Mouse (Mus musculus) gastrocnemius, adult 18-20 months (tissue): ENCODE results near the gene Ddx54. TPM values are rescaled to one million over a fixed set of nuclear protein-coding genes. Genes with fewer than 3 reads are reported as not detected.

Experiments used
- DNase-seq: peaks from one replicate; pipeline ENCODE4 v3.0.0; 2021; ENCODE audit warnings: low spot score
- total RNA-seq, 2 experiments: library from RNA; stranded (reverse); gene quantifications; 2 replicates each; pipeline ENCODE4 v1.2.3; 2021

The Ddx54 gene
- total RNA-seq, 2 experiments from 2014 or later, result 15.8 to 15.9 TPM

DNA sequence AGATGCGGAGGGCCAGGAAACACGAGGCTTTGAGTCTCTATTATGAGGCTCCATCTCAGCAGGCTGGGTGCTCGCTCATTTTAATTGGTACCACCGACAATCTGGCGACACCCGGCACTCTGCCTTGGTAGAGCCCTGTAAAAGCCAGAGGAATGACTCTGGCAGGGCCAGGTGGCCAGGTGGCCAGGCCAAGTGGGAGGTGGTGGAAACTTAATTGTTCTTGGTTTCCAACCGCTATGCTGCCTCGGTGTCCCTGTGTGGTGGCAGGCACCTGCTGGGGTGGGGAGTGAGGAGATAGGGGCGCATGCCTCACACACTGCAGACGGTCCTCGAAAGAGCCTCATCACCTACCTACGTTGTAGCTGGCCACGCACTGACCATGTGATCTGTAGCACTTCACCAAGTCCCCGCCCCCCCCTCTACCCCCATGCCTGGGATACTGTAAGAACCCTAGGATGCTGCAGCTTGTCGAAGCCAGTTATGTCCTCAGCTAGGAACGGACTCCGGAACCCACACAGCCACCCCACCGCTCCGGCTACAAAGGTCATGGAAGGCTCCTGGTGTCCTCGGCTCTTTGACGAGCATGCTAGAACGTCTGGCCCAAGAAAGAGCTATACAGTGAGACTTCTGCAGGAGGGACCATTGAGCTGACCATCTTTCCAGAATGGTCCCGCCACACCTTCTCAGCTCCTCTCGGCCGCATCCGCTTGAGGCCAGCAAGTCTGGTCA lies 32.5 kb upstream of the Ddx54 start:
- no peak for DNase-seq

DNA sequence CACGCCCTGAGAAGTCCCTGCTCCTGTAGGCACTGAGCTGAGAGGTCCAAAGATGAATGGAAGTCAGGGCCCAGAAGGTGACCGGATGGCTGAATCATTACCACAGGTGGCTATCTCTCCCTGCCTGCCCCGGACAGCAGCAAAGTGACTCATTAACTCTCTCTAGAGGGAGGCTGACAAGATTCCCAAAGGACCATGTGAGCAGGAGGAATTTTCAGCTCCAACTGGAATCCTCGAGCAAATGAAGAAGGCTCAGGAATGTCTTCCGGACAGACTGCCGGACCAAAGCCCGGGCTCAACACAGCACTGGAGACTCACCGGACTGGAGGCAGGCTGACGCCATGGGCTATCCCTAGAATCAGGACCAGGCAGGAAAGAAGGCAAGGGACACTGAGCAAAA lies 30.5 kb upstream of the Ddx54 start:
- no peak for DNase-seq

DNA sequence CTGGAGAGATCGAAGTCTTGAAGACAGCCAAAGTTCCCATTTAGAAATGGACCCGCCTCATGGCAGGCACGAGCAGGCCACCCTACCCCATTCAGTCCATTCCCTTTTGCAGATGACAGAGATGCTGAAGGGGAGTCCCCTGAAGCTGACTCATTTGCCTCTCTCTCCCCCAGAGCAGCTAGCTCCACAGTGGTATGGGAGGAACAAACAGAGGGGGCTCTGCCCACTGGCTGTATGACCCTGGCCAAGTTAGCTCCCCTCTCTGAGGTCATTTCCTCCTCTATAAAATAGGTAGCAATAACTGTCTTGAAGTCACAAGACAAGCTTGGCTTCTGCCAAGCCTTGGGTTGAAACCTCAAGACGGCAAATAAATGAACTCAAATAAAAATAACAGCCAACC lies 29.0 kb upstream of the Ddx54 start:
- no peak for DNase-seq

DNA sequence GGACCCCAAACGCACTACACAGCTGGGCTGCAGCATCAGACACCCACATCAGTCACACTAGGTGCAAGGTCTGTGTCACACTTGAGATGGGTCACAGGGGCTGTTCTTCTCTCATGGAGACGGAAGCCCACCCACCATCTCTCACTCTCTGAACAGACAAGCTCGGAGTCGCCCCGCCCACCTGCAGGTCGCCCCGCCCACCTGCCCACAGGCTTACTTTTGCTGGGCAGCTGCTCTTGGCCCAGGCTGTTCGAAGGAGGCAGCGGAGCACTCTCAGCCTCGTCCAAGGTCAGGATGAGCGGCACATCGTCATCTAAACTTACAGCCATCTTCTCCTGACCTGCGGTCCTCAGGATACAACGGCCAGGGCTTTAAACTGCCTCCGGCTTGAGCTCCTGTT lies 27.6 kb upstream of the Ddx54 start:
- DNase-seq, result no peak

DNA sequence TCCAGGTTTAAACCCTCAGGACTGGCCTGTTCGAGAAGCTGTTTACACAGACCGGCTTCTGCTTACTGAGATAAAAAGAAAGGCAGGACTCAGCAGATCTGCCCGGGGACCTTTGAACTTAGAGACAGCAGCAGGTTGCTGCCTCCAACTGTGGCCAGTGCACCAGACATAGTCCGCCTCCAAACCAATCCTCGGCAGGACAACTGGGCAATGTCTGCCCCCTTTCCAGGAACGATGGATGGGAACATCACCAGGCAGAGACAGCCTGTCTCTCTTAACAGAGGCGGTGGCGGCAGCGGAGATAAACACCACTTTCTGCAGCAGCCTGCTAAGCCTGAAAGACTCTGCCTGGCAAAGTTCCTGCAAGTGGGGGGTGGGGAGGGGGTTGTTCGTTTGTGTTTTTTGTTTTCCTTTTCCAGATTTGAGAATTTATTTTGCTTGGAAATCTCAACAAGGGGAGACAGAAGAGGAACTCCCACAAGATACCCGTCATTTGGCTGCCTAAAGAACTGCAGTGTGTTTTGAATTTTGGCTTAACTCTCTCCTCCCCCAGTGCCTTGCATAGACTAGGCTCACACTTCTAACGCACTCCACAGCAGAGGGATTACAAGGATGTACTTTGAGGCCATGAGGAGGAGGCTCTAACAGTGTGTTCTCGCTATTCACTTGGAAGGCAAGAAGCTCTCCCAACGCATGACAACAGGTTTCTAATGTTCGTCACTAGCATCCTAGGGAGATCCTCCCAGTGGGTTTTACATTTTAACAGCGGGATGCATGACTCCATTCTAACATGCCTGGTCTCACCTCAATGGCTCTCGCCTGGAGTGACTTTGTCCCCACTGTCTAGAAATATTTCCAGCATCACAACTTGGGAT lies 25.6 kb upstream of the Ddx54 start:
- DNase-seq, result peak; percentile 32

DNA sequence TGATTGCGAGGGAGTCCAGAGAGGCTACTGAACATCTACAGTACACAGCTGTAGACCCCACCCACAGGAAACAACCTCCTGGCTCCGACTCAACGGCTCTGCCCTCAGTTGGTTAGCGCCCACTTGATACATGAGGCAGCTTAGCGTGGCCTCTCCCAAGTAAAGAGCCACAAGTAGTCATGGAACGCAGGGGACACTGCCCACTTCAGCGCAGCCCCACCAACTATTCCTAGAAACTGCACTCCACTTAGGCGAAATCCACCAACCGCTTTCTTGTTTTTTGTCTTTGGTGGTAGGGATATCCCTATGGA lies 25.0 kb upstream of the Ddx54 start:
- DNase-seq, result peak; percentile 48

DNA sequence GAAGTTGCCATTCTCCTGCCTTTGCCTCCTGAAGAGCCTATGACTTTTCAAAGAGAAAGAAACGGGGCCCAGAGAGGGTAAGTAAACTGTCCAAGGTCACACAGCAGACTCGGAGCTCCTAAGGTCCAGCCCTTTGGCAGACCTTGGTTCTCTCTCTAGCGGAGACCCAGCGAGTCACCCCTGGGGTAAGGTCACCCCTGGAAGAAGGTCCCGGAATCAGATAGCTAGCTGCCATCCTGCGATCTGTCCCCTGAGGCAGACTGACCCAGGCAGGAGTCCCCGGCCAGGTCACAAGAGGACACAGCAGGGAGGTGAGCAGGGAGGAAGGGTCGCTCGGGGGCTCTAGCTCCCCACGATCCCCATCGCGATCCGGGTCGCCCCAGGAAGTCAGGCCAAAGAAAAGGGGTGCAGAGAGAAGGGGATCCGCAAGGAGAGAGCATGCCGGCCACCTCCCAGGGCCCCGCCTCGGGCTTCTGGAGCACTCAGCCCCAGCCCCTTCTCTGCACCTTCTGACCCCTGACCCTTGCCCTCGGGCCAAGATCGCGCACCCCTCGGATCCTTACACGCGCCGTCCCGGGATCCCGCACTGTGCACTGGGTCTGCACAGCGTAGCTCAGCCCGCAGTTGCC lies 24.5 kb upstream of the Ddx54 start:
- DNase-seq, result no peak

DNA sequence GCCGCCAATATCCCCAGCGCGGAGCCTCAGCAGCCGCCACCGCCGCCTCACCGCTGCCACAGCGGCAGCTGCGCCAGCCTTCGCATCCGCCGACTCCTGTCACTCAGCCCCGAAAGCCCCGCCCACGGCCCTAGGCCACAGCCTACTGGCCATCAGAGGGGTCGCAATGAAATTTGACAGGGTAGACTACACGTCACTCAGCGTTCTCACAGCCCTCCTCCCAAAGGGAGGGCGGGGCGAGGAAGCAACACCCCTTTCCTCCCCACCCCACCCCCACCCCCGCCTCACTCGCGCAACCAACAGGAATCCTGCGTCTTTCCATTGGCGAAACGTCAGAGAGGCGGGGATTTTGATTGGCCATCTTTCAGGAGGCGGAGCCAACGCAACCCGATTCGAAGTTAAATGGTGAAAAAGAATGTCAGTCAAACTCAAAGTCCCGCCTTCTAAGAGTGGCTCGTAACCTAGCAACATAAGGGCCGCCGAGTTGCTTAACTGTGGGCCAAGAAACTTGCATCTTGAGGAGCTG lies 23.9 kb upstream of the Ddx54 start, which contains the start of the genes Tpcn1 and Iqcd:
Gene Tpcn1, minus strand, starts transcription at position 105 of the 526 bp plus-strand sequence.
Gene Iqcd, plus strand, starts transcription at position 448 of the 526 bp plus-strand sequence.
- DNase-seq, result peak; percentile 99

DNA sequence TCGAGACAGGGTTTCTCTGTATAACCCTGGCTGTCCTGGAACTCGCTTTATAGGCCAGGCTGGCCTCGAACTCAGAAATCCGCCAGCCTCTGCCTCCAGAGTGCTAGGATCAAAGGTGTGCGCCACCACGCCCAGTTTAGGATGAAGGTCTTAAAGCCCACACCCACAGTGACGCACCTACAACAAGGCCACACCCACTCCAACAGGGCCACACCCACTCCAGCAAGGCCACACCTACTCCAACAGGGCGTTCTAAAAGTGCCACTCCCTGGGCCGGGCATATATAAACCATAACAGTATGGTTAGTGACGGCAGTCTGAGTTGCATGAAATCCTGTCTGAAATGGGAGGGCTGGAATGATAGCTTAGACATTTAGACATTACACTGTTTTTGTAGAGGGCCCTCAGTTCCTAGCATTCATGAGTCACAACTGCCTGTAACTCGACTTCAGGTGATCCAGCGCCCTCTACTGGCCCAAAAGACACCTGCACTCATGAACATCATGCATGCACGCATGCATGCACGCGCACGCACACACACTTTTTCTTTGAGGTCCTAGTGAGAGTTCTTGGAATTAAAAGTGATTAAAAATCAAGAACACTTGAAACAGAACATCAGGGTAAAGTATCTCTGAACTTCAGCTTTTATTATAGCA lies 22.1 kb upstream of the Ddx54 start:
- no peak for DNase-seq

DNA sequence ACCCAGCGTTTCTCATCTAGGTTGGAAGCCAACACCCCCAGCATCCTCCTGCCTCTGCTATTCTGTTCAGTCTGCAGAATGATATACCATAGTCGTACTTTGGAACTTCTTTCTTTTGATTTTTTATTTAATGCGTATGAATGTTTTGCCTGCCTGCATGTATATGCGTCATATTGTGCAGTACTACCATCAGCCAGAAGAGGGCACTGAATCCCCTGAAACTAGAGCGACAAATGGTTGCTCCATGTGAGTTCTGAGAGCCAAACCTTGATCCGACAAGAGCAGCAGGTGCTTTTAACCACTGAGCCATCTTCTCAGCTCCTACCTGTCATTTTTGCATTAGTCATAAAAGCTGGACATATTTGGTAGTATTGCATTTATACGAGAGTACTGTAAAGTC lies 20.4 kb upstream of the Ddx54 start:
- no peak for DNase-seq

DNA sequence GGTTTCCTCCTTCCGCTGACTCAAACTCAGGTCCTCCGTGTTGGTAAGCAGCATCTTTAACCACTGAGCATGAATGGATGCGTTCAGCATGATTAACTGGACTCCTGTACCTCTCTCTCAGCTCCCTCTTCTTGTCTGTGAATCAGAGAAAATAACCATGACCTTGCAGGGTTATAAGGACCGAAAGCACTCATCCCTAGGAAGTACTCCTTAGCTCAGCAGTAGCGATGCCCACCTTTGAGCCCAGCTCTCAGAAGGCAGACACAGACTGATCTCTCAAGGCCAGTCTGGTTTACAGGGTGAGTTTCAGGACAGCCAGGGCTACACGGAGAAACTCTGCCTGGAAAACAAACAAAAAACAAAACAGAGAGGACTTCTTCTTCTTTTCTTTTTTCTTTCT lies 18.1 kb upstream of the Ddx54 start:
- DNase-seq, result no peak

DNA sequence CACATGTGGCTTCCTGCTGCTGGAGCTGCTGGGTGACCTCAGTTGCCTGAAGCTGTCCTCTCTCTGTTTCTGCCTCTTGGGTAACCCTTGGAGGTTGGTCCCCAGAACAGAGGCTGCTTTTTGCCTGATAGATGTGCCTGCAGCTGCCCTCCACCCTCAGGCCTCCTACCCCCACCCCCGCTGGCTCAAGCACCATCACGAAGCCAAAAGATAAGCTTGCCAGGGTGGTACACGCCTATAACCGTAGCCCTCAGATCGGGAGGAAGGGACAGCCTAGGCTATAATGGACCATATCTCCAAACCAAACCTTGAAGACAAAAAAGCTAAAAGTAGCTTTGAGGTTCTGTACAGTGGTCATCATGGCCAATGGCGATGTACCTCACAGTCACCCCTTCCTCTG lies 12.9 kb upstream of the Ddx54 start:
- no peak for DNase-seq

DNA sequence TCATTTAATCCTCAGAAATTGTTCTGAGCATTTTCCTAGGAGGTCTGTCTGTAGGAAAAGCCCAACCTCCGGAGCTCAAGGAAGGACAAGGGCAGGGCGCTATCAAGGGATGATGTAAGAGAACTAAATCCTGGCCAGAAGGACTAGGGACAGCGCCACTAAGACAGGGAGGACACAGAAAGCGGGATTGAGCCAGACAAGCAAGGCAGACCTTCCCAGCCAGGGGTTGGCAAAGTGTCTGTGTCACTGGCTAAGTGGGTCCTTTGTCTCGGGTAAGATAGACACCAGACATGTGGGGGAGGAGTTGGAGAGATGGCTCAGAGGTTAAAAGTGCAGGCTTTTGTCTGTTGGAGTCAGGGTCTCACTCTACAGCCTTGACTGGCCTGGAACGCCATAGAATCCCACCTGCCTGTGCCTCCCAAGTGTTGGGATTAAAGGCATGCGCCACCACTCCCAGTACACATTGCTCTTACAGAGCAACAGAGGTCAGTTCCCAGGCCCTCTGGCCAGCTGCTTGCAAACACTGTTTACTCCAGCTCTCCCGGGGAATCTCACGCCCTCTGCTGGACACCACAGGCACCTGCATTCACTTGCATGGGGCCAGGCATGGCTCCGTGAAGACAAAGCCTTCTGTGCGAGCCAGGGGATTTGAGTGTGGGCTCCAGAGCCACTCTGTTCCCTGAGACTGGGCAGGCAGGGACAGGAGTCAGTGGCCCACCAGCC lies 11.4 kb upstream of the Ddx54 start:
- DNase-seq, result no peak

DNA sequence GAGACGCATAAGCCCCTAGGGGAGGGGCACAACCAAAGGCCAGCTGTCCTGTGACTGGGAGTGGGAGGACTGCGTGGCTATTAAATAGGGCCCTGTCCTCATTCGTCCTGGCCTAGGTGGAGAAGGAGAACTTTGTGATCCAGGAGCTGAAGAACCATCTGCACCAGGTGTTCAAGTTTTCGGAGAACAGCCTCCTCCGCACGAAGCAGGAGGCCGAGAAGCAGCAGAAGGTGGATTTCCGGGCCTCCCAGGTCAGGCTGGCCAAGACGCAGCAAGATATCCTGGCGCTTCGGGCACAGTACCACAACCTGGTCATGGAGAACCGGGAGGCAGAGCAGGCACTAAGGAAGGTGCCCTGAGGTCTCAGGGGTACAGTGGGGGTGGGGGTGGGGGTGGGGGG lies 10.3 kb upstream of the Ddx54 start:
- no peak for DNase-seq

DNA sequence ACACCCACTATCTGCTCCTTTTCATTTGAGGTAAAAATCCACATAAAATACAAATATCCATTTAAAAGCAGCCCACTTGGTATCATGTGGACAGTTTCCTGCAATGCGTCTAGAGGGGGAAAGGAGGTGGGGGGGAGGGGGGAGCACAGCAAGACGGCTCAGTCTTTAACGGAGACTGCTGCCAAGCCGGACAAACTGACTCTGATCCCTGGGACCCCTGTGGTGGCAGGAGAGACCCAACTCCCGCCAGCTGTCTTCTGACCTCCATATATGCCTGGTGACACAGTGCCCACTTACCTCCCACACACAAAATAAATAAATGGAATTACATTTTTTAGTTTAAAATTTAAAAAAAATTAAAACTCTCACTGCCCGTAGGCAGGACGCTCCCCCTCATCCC lies 9.0 kb upstream of the Ddx54 start:
- no peak for DNase-seq

DNA sequence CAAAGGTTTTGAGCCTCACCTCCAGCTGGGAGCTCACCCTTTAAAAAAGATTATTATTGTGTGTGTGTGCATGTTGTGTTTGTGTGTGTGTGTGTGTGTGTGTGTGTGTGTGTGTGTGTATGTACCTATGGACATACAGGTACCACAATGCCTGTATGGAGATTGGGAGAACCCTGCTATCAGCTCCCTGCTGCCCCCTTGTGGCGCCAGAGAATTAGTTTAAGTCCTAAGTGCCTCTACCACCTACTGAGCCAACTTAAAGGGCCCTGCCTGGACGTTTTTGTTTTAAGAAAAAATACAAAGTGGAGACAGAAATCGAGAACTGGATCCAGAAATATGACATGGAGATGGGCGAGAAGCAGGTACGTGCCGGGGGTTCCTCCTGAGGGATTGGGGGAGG lies 7.7 kb upstream of the Ddx54 start:
- peak; percentile 84 for DNase-seq

DNA sequence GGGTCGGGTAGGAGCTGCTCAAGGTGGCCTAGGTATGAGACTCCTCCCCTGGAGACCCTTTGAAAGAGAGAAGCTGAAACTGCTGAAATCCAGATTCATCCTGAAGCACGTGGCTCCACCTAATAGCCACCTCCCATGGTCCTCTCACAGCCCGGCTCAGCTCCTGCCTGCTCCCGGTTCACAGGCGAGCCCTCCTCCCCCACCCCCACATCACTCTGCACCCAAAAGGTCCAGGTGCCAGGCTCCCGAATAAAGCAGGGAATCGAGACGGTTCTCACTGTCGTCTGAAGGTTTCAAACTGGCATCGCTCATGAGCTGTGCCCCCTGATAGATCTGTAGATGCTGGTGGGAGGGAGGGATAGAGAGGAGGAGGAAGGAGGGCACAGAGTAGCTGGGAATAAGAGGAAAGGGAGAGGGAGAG lies 7.3 kb upstream of the Ddx54 start:
- no peak for DNase-seq

DNA sequence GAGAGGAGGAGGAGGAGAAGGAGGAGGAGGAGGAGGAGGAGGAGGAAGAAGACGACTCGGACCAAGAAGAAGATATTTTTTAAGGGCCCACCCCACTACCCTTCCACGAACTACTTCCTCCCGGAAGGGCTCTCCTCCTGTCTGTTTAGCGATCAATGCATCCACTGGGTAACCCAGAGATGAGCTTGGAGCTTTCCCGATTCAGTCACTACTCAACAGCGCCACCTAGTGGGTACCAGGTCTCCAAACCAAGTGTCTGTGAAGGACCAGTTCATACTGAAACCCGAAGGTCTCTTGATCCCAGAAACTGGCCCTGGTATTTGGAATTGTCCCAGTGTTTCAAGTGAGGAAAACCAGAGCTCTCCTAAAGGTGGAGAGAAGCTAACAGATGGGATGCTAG lies 6.9 kb upstream of the Ddx54 start:
- DNase-seq, result peak; percentile 92

DNA sequence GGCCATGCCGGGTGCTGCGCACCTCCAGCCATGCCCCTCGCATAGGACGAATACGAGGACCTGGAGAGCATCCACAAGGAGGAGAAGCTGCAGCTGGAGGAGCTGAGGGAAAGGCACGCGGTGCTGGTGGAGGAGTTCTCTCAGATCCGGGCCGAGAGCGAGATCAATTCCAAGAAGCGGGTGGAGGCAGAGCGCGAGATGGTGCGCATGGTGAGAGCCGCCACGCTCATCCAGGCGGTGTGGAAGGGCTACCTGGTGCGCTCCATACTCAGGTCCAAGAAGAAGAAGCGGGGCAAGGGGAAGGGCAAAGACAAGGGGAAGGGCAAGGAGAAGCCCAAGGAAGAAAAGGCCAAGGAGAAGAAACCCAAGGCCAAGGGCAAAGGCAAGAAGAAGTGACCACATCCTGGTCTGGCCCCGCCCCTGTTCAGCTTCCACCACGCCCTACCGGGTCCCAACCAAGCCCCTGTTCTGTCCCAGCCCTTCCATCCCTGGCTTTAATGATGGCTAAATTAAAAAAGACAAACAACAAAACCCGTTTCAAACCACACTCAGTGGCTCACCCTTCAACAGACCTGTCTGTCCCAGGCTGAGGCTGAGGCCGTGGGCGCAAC lies 5.8 kb upstream of the Ddx54 start:
- no peak for DNase-seq

DNA sequence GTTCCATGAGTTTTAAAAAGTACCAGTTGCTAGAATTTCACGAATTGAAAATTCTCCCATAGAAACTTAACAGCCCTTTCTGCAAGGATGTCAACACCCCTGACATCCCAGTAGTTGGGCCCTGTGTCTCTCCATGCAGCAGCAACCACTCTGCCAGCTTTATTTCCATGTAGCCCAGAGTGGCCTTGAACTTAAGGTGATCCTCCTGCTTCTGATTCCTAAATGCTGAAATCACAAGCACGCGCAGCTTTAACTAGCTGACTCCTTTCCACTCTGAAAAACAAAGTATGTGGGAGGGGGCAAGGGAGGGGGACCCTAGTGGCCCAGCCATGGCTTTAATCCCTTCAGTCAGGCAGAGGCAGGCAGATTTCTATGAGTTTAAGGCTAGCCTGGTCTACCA lies 5.2 kb upstream of the Ddx54 start:
- no peak for DNase-seq
